Mouse (Mus musculus) heart, postnatal 25 days (tissue): ENCODE data around the gene Cda. TPM values are rescaled to one million over a fixed set of nuclear protein-coding genes. Genes with fewer than 3 reads are reported as not detected.
A peak's percentile ranks its signal among the peaks of the same experiment; 100 is the strongest.

ENCODE experiments used
- DNase-seq: peaks from one replicate; pipeline ENCODE4 v3.0.0; 2022; ENCODE audit warnings: low spot score
- intact Hi-C: fragments of 180-260 bp; cut with DNase I; formaldehyde crosslinking; loops from one replicate; pipeline ENCODE4 v1.15.1; 2025
- total RNA-seq, 2 experiments: library from RNA; stranded (reverse); gene quantifications; 2 replicates each; pipeline ENCODE4 v1.2.3; 2021

Gene Cda
- total RNA-seq, result 1 to 10 TPM; 1.3 to 1.8 TPM

DNA sequence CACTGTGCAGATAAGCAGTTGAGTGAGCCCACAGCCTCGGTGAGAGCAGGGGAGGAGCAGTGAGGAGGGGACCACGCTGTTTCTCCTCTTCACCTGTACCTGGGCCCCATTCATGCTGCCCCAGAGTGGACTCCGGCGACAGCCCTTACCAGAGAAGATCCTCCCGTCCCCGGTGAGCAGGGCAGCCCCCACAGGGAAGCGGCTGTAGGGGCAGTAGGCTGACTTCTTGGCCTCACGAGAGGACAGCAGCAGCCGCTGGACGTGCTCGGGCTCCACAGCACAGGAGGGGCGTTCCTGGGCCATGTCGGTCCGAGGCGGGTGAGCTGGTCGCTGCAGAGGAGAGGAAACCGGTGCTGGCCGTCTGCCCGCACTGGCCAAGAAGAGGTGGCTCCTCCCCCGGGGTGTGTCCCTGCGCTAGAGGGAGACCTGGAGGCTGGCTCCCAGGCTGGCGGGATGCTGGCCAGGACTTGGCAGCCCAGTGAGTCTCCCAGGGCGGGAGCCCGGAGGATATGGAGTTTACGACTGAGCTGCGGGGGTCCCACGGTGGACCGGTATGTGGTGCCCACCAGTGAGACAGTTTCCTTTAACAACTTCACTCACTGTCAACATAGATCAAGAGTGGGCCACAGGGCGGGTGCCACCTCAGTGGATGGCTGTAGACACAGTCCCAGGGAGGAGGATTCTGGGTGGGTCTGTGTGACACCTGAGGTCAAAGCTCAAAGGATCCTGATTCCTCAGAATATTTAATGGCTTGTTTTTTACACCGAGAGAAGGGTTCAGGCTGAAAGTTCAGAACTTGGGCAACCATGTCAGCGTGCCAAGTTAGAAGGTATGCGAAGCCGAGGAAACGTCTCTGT lies at the start of gene Cda:
TSS of gene Cda (minus strand) at position 352 of the 857 bp plus-strand sequence.
- intact Hi-C loops, result no loop called here
- DNase-seq, result peak; percentile 79

GRCm38 (mm10) chr4:138416414-138416813 lies 48.6 kb upstream of the Cda start:
- intact Hi-C loops, result no loop called here
- no peak for DNase-seq

DNA sequence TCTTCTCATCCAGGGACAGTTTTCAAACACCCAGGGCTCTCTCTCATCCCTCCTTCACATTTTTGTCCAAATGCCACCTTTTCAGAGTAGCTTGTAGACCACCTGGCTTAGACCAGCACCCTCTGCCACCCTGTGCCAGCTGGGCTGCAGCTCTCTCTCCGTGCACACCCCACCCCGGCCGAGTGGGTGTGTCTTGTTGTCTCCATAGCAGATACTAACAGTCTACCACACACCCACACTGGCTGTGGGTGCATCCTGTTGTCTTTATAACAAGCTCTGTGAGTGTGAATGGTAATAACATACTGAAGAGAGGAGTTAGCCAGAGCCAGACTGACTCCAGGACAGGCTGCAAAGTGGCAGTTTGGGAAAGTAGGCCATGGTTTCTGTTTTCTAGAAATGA lies 48.2 kb upstream of the Cda start:
- intact Hi-C loops, result no loop called here
- DNase-seq, result no peak

DNA sequence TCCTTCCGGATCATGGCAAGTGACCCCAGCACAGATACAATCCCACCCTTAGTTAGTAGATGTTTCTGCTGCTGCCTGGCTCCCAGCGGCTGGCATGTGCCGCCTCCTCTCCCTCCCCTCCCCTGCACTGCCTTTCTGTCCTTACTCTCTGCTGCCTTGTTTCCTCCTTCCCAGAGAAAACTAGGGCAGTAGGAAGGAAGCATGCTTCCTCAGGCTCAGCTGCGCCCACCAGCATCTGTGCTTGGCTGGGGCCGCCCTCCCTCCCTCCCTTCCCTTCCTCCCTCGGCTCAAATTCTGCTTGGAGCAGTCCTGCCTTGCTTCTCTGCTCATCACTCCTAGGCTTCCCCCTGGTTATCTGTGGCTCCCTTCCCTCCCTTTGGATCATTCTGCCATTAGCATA lies 46.9 kb upstream of the Cda start:
- intact Hi-C loops, result no loop called here
- DNase-seq, result no peak

DNA sequence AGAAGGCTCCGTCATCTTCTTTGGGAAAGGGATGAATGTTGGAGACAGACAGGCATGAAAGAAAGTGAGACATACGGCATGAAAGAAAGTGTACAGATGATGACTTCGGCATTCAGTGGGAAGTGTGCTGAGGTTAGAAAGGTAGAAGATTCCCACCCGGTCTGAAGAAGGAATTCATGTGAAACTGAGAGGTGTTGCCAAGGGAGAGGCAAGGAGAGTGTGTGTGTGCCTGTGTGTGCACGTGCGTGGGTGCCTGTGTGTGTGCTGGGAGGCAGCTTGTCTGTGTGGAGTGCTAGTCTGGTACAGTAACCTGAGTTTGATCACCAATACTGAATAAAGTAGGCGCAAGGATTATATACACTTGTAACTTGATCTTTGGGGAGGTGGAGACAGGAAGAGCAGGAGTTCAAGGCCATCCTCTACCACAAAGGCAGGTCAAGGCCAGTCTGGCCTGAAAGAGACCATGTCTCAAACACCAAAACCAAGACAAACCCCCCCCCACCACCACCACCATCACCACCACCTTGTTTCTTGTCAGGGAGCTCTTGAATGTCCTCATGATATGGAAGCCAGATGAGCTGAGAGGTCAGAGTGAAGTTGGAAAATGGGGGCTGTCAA lies 43.8 kb upstream of the Cda start:
- intact Hi-C loops, result no loop called here
- DNase-seq, result no peak

DNA sequence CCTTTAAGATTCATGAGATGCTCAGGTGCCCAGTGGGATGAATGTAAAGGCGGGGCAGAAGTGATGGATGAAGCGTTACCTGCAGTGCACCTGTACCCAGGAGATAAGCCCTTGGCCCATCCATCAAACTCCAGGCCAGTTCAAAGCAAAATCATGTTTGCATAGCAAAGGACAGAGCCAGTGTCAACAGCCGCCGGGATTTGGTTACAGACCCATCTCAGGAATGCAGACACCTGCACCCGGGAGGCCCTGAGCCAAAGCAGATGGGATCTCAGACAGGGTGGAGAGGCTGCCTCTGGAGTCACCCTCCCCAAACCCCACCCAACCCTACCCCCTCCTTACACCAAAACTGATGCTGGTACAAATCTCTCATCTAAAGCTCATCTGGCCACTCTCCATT lies 43.2 kb upstream of the Cda start:
- DNase-seq, result no peak
- intact Hi-C loops, result no loop called here

DNA sequence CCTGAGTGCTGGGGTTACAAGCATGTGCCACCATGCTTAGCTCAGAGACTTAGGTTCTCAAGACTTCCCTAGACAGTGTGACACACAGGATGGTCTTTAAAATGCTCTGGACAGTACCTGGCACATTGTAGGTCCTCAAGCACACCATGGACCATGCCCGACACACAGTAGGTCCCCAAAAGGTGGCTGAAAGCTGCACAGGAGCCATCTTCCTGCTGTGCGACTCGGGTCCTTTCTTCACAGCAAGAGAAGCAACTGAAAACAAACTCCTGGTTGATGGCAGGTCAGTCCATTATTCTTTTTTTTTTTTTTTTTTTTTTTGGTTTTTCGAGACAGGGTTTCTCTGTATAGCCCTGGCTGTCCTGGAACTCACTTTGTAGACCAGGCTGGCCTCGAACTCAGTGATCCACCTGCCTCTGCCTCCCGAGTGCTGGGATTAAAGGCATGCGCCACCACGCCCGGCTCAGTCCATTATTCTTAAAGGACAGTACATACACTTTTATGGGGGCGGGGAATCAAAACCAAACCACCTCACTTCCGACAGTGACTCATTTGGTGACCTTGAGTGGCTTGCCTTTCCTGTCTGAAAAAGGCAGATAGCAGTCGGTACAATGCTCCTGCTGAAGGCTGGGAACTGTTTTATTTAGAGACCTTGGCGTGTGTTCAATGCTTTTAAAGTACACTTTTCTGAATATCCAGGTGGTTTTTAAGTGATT lies 39.8 kb upstream of the Cda start:
- no peak for DNase-seq
- intact Hi-C loops, result no loop called here

DNA sequence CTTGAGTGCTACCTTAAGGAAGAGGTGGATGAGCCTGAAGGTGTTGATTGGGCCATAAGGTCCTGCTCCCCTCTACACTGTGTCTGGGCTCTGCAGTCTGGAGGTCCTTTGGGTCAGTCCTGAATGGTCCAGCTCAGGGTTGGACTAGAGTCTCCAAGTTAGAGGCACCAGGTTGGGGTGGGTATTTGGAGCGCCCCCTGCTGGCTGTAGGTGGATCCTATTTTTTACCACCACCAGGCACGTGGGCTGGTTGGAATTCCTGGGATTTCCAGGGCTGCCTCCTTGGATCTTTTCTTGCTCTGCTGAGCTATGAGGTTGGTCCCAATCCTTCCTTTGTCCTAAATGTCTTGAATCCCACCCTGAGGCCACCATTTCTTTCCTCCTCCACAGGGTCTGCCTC lies 37.0 kb upstream of the Cda start:
- intact Hi-C loops, result no loop called here
- no peak for DNase-seq

DNA sequence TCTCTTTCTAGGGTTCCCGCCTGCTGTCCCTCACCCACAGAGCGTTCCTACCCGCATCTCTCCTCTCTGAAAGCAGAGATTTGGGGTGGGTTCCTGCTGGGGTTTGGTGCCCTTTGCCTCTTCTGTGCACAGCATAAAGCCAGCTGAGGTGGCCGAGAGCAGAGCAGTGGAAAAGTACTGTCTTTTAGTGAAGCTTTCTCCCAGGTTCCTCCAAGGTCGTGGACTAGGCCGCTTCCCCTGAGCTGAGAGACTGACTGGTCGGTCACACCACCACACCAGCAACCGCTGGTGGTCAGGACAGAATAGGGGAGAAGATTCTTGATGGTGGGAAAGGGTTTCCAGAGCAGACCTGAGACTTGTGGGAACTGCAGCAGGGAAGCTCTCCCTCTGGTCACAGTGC lies 28.9 kb upstream of the Cda start:
- no peak for DNase-seq
- intact Hi-C loops, result no loop called here

DNA sequence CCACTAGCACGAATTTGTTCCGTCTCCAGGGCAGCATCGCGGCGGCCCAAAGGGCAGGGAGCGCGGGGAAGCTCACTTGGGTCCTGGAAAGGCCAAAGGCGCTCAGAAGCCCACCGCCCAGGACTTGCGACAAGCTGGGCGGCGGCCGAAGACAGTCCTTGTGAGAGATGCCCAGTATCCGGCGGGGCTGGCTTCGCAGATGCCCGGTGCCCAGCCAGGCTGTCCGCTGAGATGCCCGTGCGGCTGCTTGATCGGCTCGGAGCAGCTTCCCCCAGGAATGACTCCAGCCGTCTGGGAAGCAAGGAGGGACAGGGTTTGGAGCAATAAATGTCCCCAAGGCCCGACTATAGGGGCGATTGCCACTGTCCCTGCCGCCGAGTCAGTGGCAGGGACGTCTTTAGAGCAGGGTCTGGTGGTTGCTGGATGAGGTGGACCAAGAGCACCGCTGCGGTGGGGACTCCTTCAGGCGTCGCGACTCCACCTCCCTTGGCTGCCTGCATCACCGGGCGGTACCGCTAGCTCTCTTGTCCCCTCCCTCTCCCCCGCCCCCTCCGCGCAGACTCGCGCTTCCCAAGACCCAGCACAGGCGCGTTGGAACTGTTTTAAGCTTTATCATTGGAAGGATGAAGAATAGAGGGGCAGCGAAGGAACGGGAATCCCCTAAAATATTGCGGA lies 28.3 kb upstream of the Cda start, which contains the start of gene Fam43b:
TSS of gene Fam43b (minus strand) at position 558 of the 675 bp plus-strand sequence.
- DNase-seq, result no peak
- intact Hi-C loops, result no loop called here

GRCm38 (mm10) chr4:138395087-138395970 lies 27.5 kb upstream of the Cda start:
- no peak for DNase-seq
- intact Hi-C loops, result no loop called here

GRCm38 (mm10) chr4:138393703-138394102 lies 25.9 kb upstream of the Cda start:
- intact Hi-C loops, result no loop called here
- no peak for DNase-seq

GRCm38 (mm10) chr4:138383789-138384188 lies 16.0 kb upstream of the Cda start:
- intact Hi-C loops, result loop anchor here (2.0 kb wide), 1 partner anchor 43 kb away; no protein-coding TSS in a partner anchor
- DNase-seq, result no peak

GRCm38 (mm10) chr4:138382462-138382861 lies 14.7 kb upstream of the Cda start:
- intact Hi-C loops, result loop anchor here (2.0 kb wide), 1 partner anchor 44 kb away; no protein-coding TSS in a partner anchor
- no peak for DNase-seq

- intact Hi-C loops, result no loop called here
- DNase-seq, result no peak
Measured at GRCm38 (mm10) chr4:138380132-138380689, 12.4 kb upstream of the Cda start.

DNA sequence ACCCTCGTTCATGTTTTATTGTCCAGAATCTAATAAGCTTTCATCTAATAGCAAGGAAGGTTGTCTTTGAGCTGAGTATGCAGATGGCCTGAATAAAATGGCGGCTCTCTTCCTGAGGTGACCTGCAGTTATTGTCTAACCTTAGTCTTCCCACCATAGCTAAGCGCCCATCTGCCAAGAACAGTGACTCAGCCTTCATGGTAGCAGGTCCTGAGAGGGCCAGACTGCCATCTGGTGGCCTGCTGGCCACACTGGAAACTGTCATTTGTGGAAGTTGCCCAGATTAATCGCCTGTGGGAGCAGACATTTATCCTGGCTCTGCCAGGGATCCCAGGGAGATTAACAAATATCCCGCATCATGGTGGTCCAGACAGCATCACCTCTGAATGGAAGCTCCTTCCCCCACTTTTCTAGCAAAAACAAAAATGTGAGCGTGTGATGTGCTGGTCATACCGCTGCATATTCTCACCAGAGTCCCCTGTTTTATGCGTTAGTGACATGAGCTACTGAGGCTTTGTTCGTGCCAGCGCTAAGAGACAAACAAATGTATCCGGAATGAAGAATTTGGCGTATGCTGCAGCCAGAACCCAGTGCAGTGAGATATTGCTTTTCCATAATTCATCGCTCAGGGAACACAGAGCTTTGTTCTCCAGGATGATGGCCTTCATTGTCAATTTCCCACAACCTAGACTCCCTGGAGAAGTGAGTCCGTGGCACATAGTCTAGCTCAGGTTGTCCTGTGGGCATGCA lies 11.5 kb upstream of the Cda start:
- intact Hi-C loops, result loop anchor here (2.0 to 5.0 kb wide), 3 partner anchors 37 to 60 kb away; no protein-coding TSS in a partner anchor
- peak; percentile 57 for DNase-seq

GRCm38 (mm10) chr4:138377526-138377925 lies 9.7 kb upstream of the Cda start:
- DNase-seq, result no peak

GRCm38 (mm10) chr4:138375117-138375516 lies 7.3 kb upstream of the Cda start:
- intact Hi-C loops, result loop anchor here (5.0 kb wide), 1 partner anchor 33 kb away; no protein-coding TSS in a partner anchor
- no peak for DNase-seq

More at GRCm38 (mm10) chr4:138377526-138377925, 9.7 kb upstream of the Cda start:
- intact Hi-C loops, result loop anchor here (5.0 kb wide), 1 partner anchor 35 kb away; no protein-coding TSS in a partner anchor
